Mouse (Mus musculus): Measurements from ENCODE around the gene Map4. TPM values are rescaled to one million over a fixed set of nuclear protein-coding genes. Genes with fewer than 3 reads are reported as not detected.
"Not testable (repeated sequence)": the region's sequence is repeated elsewhere in the genome, so short reads cannot be mapped to it uniquely, and the experiment has no call there.

Map4 gene
- total and polyA plus RNA-seq, 3 experiments = 14.4 to 45.8 (median 28.9) TPM

GRCm38 (mm10) chr9:110076468-110076867 lies 145.2 kb downstream of the Map4 start:
- H3K27ac ChIP-seq (ENCODE audit: insufficient read depth, low read depth); dilution Hi-C loops (cut with MboI; ENCODE audit: extremely low pct_ligation_motif_present, extremely low pct_unique_long_range_greater_than_20kb, low sequenced_read_pairs); H3K4me3 ChIP-seq (replicated peaks in 1 of 3; ENCODE audit: low read depth in 2 of 3, low read length in 2 of 3, poor library complexity in 1 of 3); H3K4me2 ChIP-seq (ENCODE audit: insufficient read depth, low read depth, poor library complexity, severe bottlenecking); H3K9me3 ChIP-seq (replicated peaks; ENCODE audit: low read length); H3K9ac ChIP-seq (ENCODE audit: insufficient read depth, low read depth); DNase-seq (ENCODE audit: extremely low read depth); in situ Hi-C loops (cut with MboI; ENCODE audit: low pct_ligation_motif_present, low pct_unique_long_range_greater_than_20kb, low sequenced_read_pairs); H3K27me3 ChIP-seq (replicated peaks); H3K79me2 ChIP-seq (replicated peaks; ENCODE audit: control insufficient read depth, extremely low read depth, insufficient read depth, poor library complexity, severe bottlenecking): not testable (repeated sequence)
- Histone ChIP-seq H3K36me3 (replicated peaks in 1 of 2; ENCODE audit: control insufficient read depth in 1 of 2, insufficient read depth in 1 of 2, low read length in 1 of 2) (peaks cover 36 to 85% of the 10 kb centered on the region in 2 experiments), H3K4me1 (ENCODE audit: control insufficient read depth in 1 of 2, insufficient read depth in 2 of 2) (peaks cover 0 to 11% of the 10 kb centered on the region in 2 experiments; a peak in 2 of 4 replicates)
- peak; percentile 62 for TF ChIP-seq ZNF384 (IDR thresholded peaks at IDR 0.05; ENCODE audit: low read depth, low read length)

- peaks cover 58 to 94% of the 10 kb centered on the region in 2 experiments for H3K36me3 ChIP-seq (replicated peaks in 1 of 2; ENCODE audit: control insufficient read depth in 1 of 2, insufficient read depth in 1 of 2, low read length in 1 of 2)
- no peaks in the 10 kb centered on the region for H3K79me2 ChIP-seq (replicated peaks; ENCODE audit: control insufficient read depth, extremely low read depth, insufficient read depth, poor library complexity, severe bottlenecking)
- H3K27ac ChIP-seq (ENCODE audit: insufficient read depth, low read depth) = no peak overlapping the region
- H3K9ac ChIP-seq (ENCODE audit: insufficient read depth, low read depth) = no peak overlapping the region
- peaks cover 0 to 11% of the 10 kb centered on the region in 2 experiments; a peak in 2 of 4 replicates for H3K4me1 ChIP-seq (ENCODE audit: control insufficient read depth in 1 of 2, insufficient read depth in 2 of 2)
- no peaks in the 10 kb centered on the region for H3K9me3 ChIP-seq (replicated peaks; ENCODE audit: low read length)
- dilution Hi-C loops (cut with MboI; ENCODE audit: extremely low pct_ligation_motif_present, extremely low pct_unique_long_range_greater_than_20kb, low sequenced_read_pairs) (no loop called here), in situ Hi-C loops (cut with MboI; ENCODE audit: low pct_ligation_motif_present, low pct_unique_long_range_greater_than_20kb, low sequenced_read_pairs) (no loop called here)
- DNase-seq (ENCODE audit: extremely low read depth) = no peak
- H3K4me2 ChIP-seq (ENCODE audit: insufficient read depth, low read depth, poor library complexity, severe bottlenecking) = no peak overlapping the region
- H3K4me3 ChIP-seq (replicated peaks in 1 of 3; ENCODE audit: low read depth in 2 of 3, low read length in 2 of 3, poor library complexity in 1 of 3) = no peak overlapping the region
- TF ChIP-seq HCFC1 (IDR thresholded peaks at IDR 0.05; ENCODE audit: low read depth, low read length) (no peak), SIN3A (IDR thresholded peaks at IDR 0.05; ENCODE audit: low read length) (no peak), PAX5 (IDR thresholded peaks at IDR 0.05; ENCODE audit: low read length) (no peak), TCF12 (IDR thresholded peaks at IDR 0.05; ENCODE audit: low read depth, low read length) (no peak), MAZ (IDR thresholded peaks at IDR 0.05; ENCODE audit: low read depth, low read length) (no peak), ZKSCAN1 (IDR thresholded peaks at IDR 0.05; ENCODE audit: borderline replicate concordance, low read depth, low read length) (no peak), POLR2A (IDR thresholded peaks at IDR 0.05; ENCODE audit: low read depth, low read length) (no peak), BHLHE40 (IDR thresholded peaks at IDR 0.05; ENCODE audit: low read depth, low read length) (no peak), RCOR1 (conservative IDR thresholded peaks at IDR 0.05; ENCODE audit: low read depth, low read length) (no peak), IRF4 (IDR thresholded peaks at IDR 0.05; ENCODE audit: low read depth, low read length) (no peak), MXI1 (IDR thresholded peaks at IDR 0.05; ENCODE audit: low read depth, low read length) (no peak), ZNF384 (IDR thresholded peaks at IDR 0.05; ENCODE audit: low read depth, low read length) (no peak), USF2 (conservative IDR thresholded peaks at IDR 0.05; ENCODE audit: low read depth, low read length) (no peak), ELF1 (IDR thresholded peaks at IDR 0.05; ENCODE audit: low read depth, low read length) (no peak), CHD2 (IDR thresholded peaks at IDR 0.05; ENCODE audit: low read length) (no peak)
- no peaks in the 10 kb centered on the region for H3K27me3 ChIP-seq (replicated peaks)
These were observed 149.8 kb downstream of the Map4 start for GRCm38 (mm10) chr9:110081066-110081465.

Data from CH12.LX (cell line).